Mouse (Mus musculus) E14TG2a.4 (cell line): Measurements from ENCODE around the gene Sash1.

Experiments
- CTCF ChIP-seq: conservative IDR thresholded peaks from 2 replicates; pipeline ENCODE4 v1.5.1; 2014; ENCODE audit warnings: low read length
- POU5F1 ChIP-seq: IDR thresholded peaks from 2 replicates; pipeline ENCODE4 v1.6.1; 2014; ENCODE audit warnings: low read length, borderline replicate concordance

GRCm38 (mm10) chr10:8685269-8685668, 200.6 kb downstream of the Sash1 start:
- TF ChIP-seq POU5F1 (no peak), CTCF (no peak)
